Mouse (Mus musculus): ENCODE measurements around the gene Gm10638. TPM values are rescaled to one million over a fixed set of nuclear protein-coding genes. Genes with fewer than 3 reads are reported as not detected.

Gm10638 gene
- polyA plus RNA-seq, 1 experiment, result 3.9 TPM

DNA sequence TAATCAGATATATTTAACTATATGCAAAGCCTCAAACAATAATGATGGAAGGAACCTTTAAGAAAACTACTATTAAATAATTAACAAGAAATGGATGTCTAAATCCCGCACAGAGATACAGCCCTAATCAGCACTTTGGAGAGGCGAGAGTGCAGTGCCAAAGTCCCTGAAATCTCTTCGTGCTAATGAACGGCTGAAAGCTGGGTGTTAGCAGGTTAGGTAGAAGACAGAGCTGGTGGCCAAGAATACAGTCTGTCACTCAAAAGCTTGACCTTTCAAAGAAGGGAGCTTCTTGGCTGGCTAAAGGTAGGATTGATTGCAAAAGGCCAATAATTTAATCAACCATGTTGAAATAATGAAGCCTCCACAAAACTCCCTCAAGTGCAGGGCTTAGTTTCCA is 11.3 kb upstream of the Gm10638 start:
- TF ChIP-seq CTCF (IDR thresholded peaks at IDR 0.05; ENCODE audit: insufficient read depth, low read length) (no peak), POLR2A (IDR thresholded peaks at IDR 0.05; ENCODE audit: borderline replicate concordance, extremely low read depth, low read depth, low read length) (no peak)
- H3K4me3 ChIP-seq (replicated peaks; ENCODE audit: extremely low read depth, low read depth, low read length), result no peak overlapping the region
- H3K4me1 ChIP-seq (ENCODE audit: control insufficient read depth, insufficient read depth, low read length), result peaks cover 36% of the 10 kb centered on the region
- no peak for DNase-seq
- 59% methylated on average over 4 of the region's 4 CpGs for WGBS

DNA sequence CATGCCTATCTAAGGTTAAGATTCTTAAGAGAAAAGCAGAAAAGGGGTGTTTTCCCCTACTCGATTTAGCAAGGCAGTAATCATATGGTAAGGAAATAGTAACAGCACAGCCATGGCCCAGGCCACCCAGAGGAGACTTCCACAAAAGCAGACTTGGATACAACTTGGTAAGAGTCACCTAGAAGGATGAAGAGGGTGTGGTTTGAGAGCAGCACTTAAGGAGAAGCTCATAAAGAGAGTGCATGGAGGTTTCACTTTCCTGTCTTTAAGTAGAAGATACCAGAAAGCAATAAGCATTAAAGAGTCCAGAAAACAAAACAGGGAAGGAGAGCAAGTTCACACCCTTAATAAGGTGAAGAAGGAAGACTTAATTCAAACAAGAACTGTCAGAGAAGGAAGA is 10.5 kb upstream of the Gm10638 start:
- no peak for TF ChIP-seq CTCF (IDR thresholded peaks at IDR 0.05; ENCODE audit: insufficient read depth, low read length)
- Histone ChIP-seq H3K4me1 (ENCODE audit: control insufficient read depth, insufficient read depth, low read length) (peaks cover 39% of the 10 kb centered on the region), H3K4me3 (replicated peaks; ENCODE audit: extremely low read depth, low read depth, low read length) (no peak overlapping the region)
- DNase-seq, result no peak
- WGBS, result 50% methylated on average over 1 of the region's 1 CpGs

DNA sequence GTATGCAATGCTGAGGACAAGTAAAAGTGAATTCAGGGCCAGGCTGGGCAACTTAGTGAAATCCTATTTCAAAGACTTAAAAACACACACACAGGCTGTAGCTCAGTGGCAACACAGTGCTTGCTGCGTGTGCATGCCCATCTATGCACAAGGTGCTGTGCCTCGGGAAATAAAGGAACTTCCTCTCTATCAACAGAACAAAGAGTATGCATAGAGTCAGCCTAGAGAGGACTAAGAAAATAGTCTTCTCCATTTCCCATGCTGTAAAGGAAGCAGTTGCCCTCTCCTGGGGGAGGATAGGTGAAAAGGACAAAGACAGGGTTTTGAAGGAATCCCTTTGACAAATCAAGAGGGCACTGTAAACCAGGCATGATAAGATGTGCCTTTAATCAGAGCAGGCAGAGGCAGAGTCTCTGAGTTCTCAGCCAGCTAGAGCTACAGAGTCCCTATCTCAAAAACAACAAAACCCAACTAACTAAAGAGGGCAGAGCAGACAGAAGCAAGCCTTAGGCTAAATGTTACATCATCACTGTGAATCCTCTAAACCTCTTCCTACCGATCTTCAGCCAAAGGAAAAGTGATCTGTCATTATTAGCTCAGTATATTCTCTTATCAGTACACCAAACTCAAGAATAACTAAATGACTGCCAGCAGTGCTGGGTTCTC is 9.9 kb upstream of the Gm10638 start:
- DNase-seq, result no peak
- Histone ChIP-seq H3K4me3 (replicated peaks; ENCODE audit: extremely low read depth, low read depth, low read length) (no peak overlapping the region), H3K4me1 (ENCODE audit: control insufficient read depth, insufficient read depth, low read length) (peaks cover 34% of the 10 kb centered on the region)
- no peak for TF ChIP-seq POLR2A (IDR thresholded peaks at IDR 0.05; ENCODE audit: borderline replicate concordance, extremely low read depth, low read depth, low read length)
- TF ChIP-seq CTCF (IDR thresholded peaks at IDR 0.05; ENCODE audit: insufficient read depth, low read length), result no peak
- 10% methylated on average over 3 of the region's 3 CpGs for WGBS

- TF ChIP-seq POLR2A (IDR thresholded peaks at IDR 0.05; ENCODE audit: borderline replicate concordance, extremely low read depth, low read depth, low read length) (no peak), CTCF (IDR thresholded peaks at IDR 0.05; ENCODE audit: insufficient read depth, low read length) (no peak)
- H3K4me1 ChIP-seq (ENCODE audit: control insufficient read depth, insufficient read depth, low read length), result peaks cover 25% of the 10 kb centered on the region
- no peak overlapping the region for H3K4me3 ChIP-seq (replicated peaks; ENCODE audit: extremely low read depth, low read depth, low read length)
- no peak for DNase-seq
Measured at GRCm38 (mm10) chr8:86740899-86741298, 4.6 kb upstream of the Gm10638 start.

DNA sequence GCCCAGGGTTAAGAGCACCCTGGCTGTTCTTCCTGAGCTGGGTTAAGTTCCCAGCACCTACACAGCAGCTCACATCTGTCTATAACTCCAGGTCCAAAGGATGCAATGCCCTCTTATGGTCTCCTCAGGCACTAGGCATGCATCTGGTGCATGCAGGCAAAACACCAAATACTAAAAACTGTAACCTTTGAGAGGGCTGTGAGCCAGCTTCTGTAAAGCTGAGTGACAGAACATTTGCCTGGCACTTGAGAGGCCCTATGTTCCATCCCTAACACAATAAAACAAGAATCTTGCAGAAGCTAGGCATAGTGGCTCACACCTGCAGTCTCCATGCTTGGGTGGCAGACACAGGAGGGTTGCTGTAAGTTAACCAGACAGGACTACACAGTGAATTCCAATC is 3.9 kb upstream of the Gm10638 start:
- DNase-seq, result no peak
- Histone ChIP-seq H3K4me3 (replicated peaks; ENCODE audit: extremely low read depth, low read depth, low read length) (no peak overlapping the region), H3K4me1 (ENCODE audit: control insufficient read depth, insufficient read depth, low read length) (peaks cover 25% of the 10 kb centered on the region)
- no peak for TF ChIP-seq CTCF (IDR thresholded peaks at IDR 0.05; ENCODE audit: insufficient read depth, low read length)
- TF ChIP-seq POLR2A (IDR thresholded peaks at IDR 0.05; ENCODE audit: borderline replicate concordance, extremely low read depth, low read depth, low read length), result no peak

DNA sequence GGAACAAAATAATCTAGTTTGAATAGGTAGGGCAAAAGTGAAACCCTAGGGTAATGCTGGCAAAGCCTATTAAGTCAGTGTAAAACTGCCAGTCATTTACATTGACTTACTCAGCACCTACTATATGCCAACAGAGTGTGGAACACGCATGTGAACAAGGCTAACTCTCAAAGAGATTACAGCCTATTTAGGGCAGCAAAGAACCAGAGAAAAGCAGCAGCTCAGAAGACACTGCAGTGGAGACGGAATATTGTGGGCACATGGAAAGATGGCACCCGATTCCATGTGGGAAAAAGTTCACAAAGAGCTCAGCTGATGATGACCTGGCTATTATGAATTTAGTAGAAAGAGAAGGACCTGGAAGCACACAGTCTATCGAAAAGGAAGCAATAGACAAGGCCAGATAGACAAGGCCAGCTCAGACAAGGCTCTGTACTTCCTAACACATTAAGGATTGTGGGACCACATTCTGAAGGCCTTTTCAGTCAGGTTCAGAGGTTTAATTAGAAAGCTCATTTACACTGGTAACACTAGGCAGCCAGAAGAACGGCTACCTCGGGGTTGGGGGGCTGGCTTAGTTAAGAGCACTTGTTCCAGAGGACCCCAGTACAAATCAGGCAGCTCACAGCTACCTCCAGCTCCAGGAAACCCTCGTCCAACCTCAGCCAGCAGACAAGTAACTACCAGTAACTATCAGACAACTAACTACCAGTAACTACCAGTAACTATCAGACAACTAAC is 2.7 kb upstream of the Gm10638 start:
- Histone ChIP-seq H3K4me1 (ENCODE audit: control insufficient read depth, insufficient read depth, low read length) (peaks cover 26% of the 10 kb centered on the region), H3K4me3 (replicated peaks; ENCODE audit: extremely low read depth, low read depth, low read length) (no peak overlapping the region)
- TF ChIP-seq CTCF (IDR thresholded peaks at IDR 0.05; ENCODE audit: insufficient read depth, low read length) (no peak), POLR2A (IDR thresholded peaks at IDR 0.05; ENCODE audit: borderline replicate concordance, extremely low read depth, low read depth, low read length) (no peak)
- no peak for DNase-seq
- WGBS, result 67% methylated on average over 7 of the region's 7 CpGs

DNA sequence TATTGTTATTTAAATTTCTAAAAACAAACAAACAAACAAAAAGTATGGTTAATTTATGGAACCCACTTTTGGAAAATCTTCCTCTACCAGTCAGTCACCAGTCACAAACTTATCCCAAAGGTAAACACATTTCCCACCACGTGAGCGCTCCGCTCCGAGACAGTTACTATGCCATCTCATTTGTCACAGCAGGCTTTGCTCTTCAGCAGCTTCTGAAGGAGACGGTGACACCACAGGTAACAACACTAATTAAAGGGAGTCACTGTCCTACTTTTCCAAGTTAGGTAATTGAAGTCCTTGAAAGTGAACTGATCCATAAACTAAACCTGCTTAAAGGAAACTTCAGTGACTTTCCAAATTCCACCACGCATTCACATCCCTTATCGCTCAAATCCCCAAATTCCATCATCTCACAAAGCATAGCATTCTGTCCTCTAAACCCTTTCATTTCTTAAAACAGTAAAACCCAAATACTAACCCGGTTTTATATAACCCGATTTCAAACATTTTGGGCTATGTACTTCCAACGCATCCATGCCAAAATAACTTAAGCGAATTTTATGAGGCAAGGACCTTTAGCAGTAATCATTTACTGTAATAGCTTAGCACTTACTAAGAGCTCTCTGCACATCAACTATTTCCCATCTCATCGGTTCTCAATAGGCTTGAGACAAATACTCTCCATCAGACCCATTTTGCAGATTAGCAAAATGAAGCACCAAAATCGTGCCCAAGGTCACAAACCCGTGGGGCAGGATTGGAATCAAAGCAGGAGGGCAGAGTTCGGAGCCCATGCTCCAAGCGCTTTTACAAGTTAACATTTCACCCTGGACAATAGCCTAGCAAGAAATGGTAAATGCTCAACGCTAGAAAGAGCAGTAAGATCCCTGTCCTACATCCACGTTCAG is 932 bp upstream of the Gm10638 start:
- 6% methylated on average over 18 of the region's 18 CpGs for WGBS
- no peak for DNase-seq

GRCm38 (mm10) chr8:86745935-86746441 is 489 bp downstream of the Gm10638 start:
- peak; percentile 96 for DNase-seq
- Histone ChIP-seq H3K4me3 (replicated peaks; ENCODE audit: extremely low read depth, low read depth, low read length) (peak overlapping the region; percentile 97), H3K4me1 (ENCODE audit: control insufficient read depth, insufficient read depth, low read length) (peaks cover 17% of the 10 kb centered on the region)
- 0% methylated on average over 57 of the region's 70 CpGs for WGBS
- TF ChIP-seq POLR2A (IDR thresholded peaks at IDR 0.05; ENCODE audit: borderline replicate concordance, extremely low read depth, low read depth, low read length) (no peak; the same call in 1 of the 2 replicates), CTCF (IDR thresholded peaks at IDR 0.05; ENCODE audit: insufficient read depth, low read length) (no peak)

More for the DNA sequence above, 932 bp upstream of the Gm10638 start:
- Histone ChIP-seq H3K4me3 (replicated peaks; ENCODE audit: extremely low read depth, low read depth, low read length) (peak overlapping the region; percentile 81), H3K4me1 (ENCODE audit: control insufficient read depth, insufficient read depth, low read length) (peaks cover 20% of the 10 kb centered on the region)
- TF ChIP-seq CTCF (IDR thresholded peaks at IDR 0.05; ENCODE audit: insufficient read depth, low read length) (no peak), POLR2A (IDR thresholded peaks at IDR 0.05; ENCODE audit: borderline replicate concordance, extremely low read depth, low read depth, low read length) (no peak)

- Histone ChIP-seq H3K4me1 (ENCODE audit: control insufficient read depth, insufficient read depth, low read length) (peaks cover 17% of the 10 kb centered on the region), H3K4me3 (replicated peaks; ENCODE audit: extremely low read depth, low read depth, low read length) (peak overlapping the region; percentile 97)
- TF ChIP-seq CTCF (IDR thresholded peaks at IDR 0.05; ENCODE audit: insufficient read depth, low read length) (no peak), POLR2A (IDR thresholded peaks at IDR 0.05; ENCODE audit: borderline replicate concordance, extremely low read depth, low read depth, low read length) (no peak)
- no peak for DNase-seq
- WGBS, result 3% methylated on average over 11 of the region's 11 CpGs
Measured at GRCm38 (mm10) chr8:86746511-86746910, 1.0 kb downstream of the Gm10638 start.
